Mouse (Mus musculus): ENCODE measurements around the gene Dock9. TPM values are rescaled to one million over a fixed set of nuclear protein-coding genes. Genes with fewer than 3 reads are reported as not detected.

Dock9 gene
- polyA plus RNA-seq, 1 experiment from 2014 or later: 13.6 TPM

GRCm38 (mm10) chr14:121504781-121505484, 292.7 kb downstream of the Dock9 start, which contains the start of gene Slc15a1:
Gene Slc15a1, minus strand, starts transcription at chr14:121505252.
- peak; percentile 59 for ATAC-seq

GRCm38 (mm10) chr14:121500577-121500976, 297.1 kb downstream of the Dock9 start:
- H3K9me3 ChIP-seq (ENCODE audit: control insufficient read depth, low read length): no peaks in the 10 kb centered on the region
- H3K4me2 ChIP-seq (ENCODE audit: low read depth, low read length): no peak overlapping the region
- 0 out of 2 replicates have a peak, but pooled peaks cover 3% of the 10 kb centered on the region for H3K4me1 ChIP-seq (ENCODE audit: control insufficient read depth, insufficient read depth, low read length)
- H3K9ac ChIP-seq (ENCODE audit: low read depth, low read length): no peak overlapping the region
- H3K27me3 ChIP-seq (replicated peaks; ENCODE audit: control insufficient read depth, insufficient read depth, low read length): no peaks in the 10 kb centered on the region
- no peak overlapping the region for H3K4me3 ChIP-seq (ENCODE audit: low read length)
- no peak for ATAC-seq
- no peaks in the 10 kb centered on the region for H3K36me3 ChIP-seq (ENCODE audit: control insufficient read depth, insufficient read depth, low read length)
- 59% methylated on average over 2 of the region's 2 CpGs for WGBS
- H3K27ac ChIP-seq (ENCODE audit: low read length): no peak overlapping the region

More at GRCm38 (mm10) chr14:121504781-121505484, 292.7 kb downstream of the Dock9 start, which contains the start of gene Slc15a1:
- WGBS: 16% methylated on average over 33 of the region's 33 CpGs
- Histone ChIP-seq H3K27me3 (replicated peaks; ENCODE audit: control insufficient read depth, insufficient read depth, low read length) (no peaks in the 10 kb centered on the region), H3K27ac (ENCODE audit: low read length) (no peak within 1 kb of the TSS), H3K36me3 (ENCODE audit: control insufficient read depth, insufficient read depth, low read length) (no peaks in the 10 kb centered on the region), H3K9ac (ENCODE audit: low read depth, low read length) (peak within 1 kb of the TSS; percentile 55), H3K9me3 (ENCODE audit: control insufficient read depth, low read length) (no peaks in the 10 kb centered on the region), H3K4me1 (ENCODE audit: control insufficient read depth, insufficient read depth, low read length) (peaks cover 7% of the 10 kb centered on the region; the same call in 1 of the 2 replicates), H3K4me2 (ENCODE audit: low read depth, low read length) (peak within 1 kb of the TSS; percentile 45), H3K4me3 (ENCODE audit: low read length) (peak within 1 kb of the TSS; percentile 39)

- Histone ChIP-seq H3K9me3 (ENCODE audit: control insufficient read depth, low read length) (no peaks in the 10 kb centered on the region), H3K36me3 (ENCODE audit: control insufficient read depth, insufficient read depth, low read length) (no peaks in the 10 kb centered on the region), H3K4me2 (ENCODE audit: low read depth, low read length) (no peak overlapping the region), H3K9ac (ENCODE audit: low read depth, low read length) (no peak overlapping the region), H3K27me3 (replicated peaks; ENCODE audit: control insufficient read depth, insufficient read depth, low read length) (no peaks in the 10 kb centered on the region), H3K27ac (ENCODE audit: low read length) (no peak overlapping the region), H3K4me1 (ENCODE audit: control insufficient read depth, insufficient read depth, low read length) (0 out of 2 replicates have a peak, but pooled peaks cover 2% of the 10 kb centered on the region), H3K4me3 (ENCODE audit: low read length) (no peak overlapping the region)
- WGBS: 50% methylated on average over 1 of the region's 1 CpGs
- no peak for ATAC-seq
These were observed 297.9 kb downstream of the Dock9 start for GRCm38 (mm10) chr14:121499769-121500168.

GRCm38 (mm10) chr14:121497800-121498199, 299.8 kb downstream of the Dock9 start:
- H3K9me3 ChIP-seq (ENCODE audit: control insufficient read depth, low read length): no peaks in the 10 kb centered on the region
- H3K27ac ChIP-seq (ENCODE audit: low read length): peak overlapping the region; percentile 38; the same call in 1 of the 2 replicates
- no peak overlapping the region for H3K4me2 ChIP-seq (ENCODE audit: low read depth, low read length)
- WGBS: 59% methylated on average over 1 of the region's 1 CpGs
- H3K36me3 ChIP-seq (ENCODE audit: control insufficient read depth, insufficient read depth, low read length): no peaks in the 10 kb centered on the region
- H3K9ac ChIP-seq (ENCODE audit: low read depth, low read length): no peak overlapping the region
- H3K4me3 ChIP-seq (ENCODE audit: low read length): no peak overlapping the region
- ATAC-seq: peak; percentile 62
- peaks cover 4% of the 10 kb centered on the region for H3K4me1 ChIP-seq (ENCODE audit: control insufficient read depth, insufficient read depth, low read length)
- no peaks in the 10 kb centered on the region for H3K27me3 ChIP-seq (replicated peaks; ENCODE audit: control insufficient read depth, insufficient read depth, low read length)

GRCm38 (mm10) chr14:121495741-121496140, 301.9 kb downstream of the Dock9 start:
- no peak overlapping the region for H3K9ac ChIP-seq (ENCODE audit: low read depth, low read length)
- ATAC-seq: no peak
- no peak overlapping the region for H3K4me2 ChIP-seq (ENCODE audit: low read depth, low read length)
- no peaks in the 10 kb centered on the region for H3K27me3 ChIP-seq (replicated peaks; ENCODE audit: control insufficient read depth, insufficient read depth, low read length)
- H3K4me3 ChIP-seq (ENCODE audit: low read length): no peak overlapping the region
- WGBS: 82% methylated on average over 4 of the region's 4 CpGs
- H3K4me1 ChIP-seq (ENCODE audit: control insufficient read depth, insufficient read depth, low read length): peaks cover 12% of the 10 kb centered on the region
- H3K9me3 ChIP-seq (ENCODE audit: control insufficient read depth, low read length): no peaks in the 10 kb centered on the region
- no peak overlapping the region for H3K27ac ChIP-seq (ENCODE audit: low read length)
- H3K36me3 ChIP-seq (ENCODE audit: control insufficient read depth, insufficient read depth, low read length): no peaks in the 10 kb centered on the region

- ATAC-seq: no peak
- Histone ChIP-seq H3K4me3 (ENCODE audit: low read length) (no peak overlapping the region), H3K9ac (ENCODE audit: low read depth, low read length) (no peak overlapping the region), H3K36me3 (ENCODE audit: control insufficient read depth, insufficient read depth, low read length) (no peaks in the 10 kb centered on the region), H3K4me1 (ENCODE audit: control insufficient read depth, insufficient read depth, low read length) (peaks cover 12% of the 10 kb centered on the region), H3K27ac (ENCODE audit: low read length) (no peak overlapping the region), H3K9me3 (ENCODE audit: control insufficient read depth, low read length) (no peaks in the 10 kb centered on the region), H3K27me3 (replicated peaks; ENCODE audit: control insufficient read depth, insufficient read depth, low read length) (no peaks in the 10 kb centered on the region), H3K4me2 (ENCODE audit: low read depth, low read length) (no peak overlapping the region)
- 77% methylated on average over 2 of the region's 2 CpGs for WGBS
These were observed 302.5 kb downstream of the Dock9 start for GRCm38 (mm10) chr14:121495120-121495519.

GRCm38 (mm10) chr14:121494238-121494637, 303.4 kb downstream of the Dock9 start:
- Histone ChIP-seq H3K4me2 (ENCODE audit: low read depth, low read length) (peak overlapping the region; percentile 30; the same call in 1 of the 2 replicates), H3K4me1 (ENCODE audit: control insufficient read depth, insufficient read depth, low read length) (peaks cover 12% of the 10 kb centered on the region), H3K9ac (ENCODE audit: low read depth, low read length) (no peak overlapping the region), H3K9me3 (ENCODE audit: control insufficient read depth, low read length) (no peaks in the 10 kb centered on the region), H3K27me3 (replicated peaks; ENCODE audit: control insufficient read depth, insufficient read depth, low read length) (no peaks in the 10 kb centered on the region), H3K27ac (ENCODE audit: low read length) (peak overlapping the region; percentile 88), H3K4me3 (ENCODE audit: low read length) (no peak overlapping the region), H3K36me3 (ENCODE audit: control insufficient read depth, insufficient read depth, low read length) (no peaks in the 10 kb centered on the region)
- peak; percentile 62 for ATAC-seq
- 38% methylated on average over 2 of the region's 2 CpGs for WGBS

GRCm38 (mm10) chr14:121493712-121494111, 303.9 kb downstream of the Dock9 start:
- 50% methylated on average over 3 of the region's 3 CpGs for WGBS
- no peak overlapping the region for H3K9ac ChIP-seq (ENCODE audit: low read depth, low read length)
- H3K27me3 ChIP-seq (replicated peaks; ENCODE audit: control insufficient read depth, insufficient read depth, low read length): no peaks in the 10 kb centered on the region
- H3K4me1 ChIP-seq (ENCODE audit: control insufficient read depth, insufficient read depth, low read length): peaks cover 12% of the 10 kb centered on the region
- ATAC-seq: peak; percentile 91
- H3K4me2 ChIP-seq (ENCODE audit: low read depth, low read length): no peak overlapping the region
- no peaks in the 10 kb centered on the region for H3K9me3 ChIP-seq (ENCODE audit: control insufficient read depth, low read length)
- peak overlapping the region; percentile 67 for H3K27ac ChIP-seq (ENCODE audit: low read length)
- no peaks in the 10 kb centered on the region for H3K36me3 ChIP-seq (ENCODE audit: control insufficient read depth, insufficient read depth, low read length)
- H3K4me3 ChIP-seq (ENCODE audit: low read length): no peak overlapping the region

- no peak for ATAC-seq
- Histone ChIP-seq H3K9ac (ENCODE audit: low read depth, low read length) (0 out of 2 replicates have a peak overlapping the region, but pooled peaks have one; percentile 21), H3K4me1 (ENCODE audit: control insufficient read depth, insufficient read depth, low read length) (peaks cover 12% of the 10 kb centered on the region), H3K9me3 (ENCODE audit: control insufficient read depth, low read length) (no peaks in the 10 kb centered on the region), H3K27me3 (replicated peaks; ENCODE audit: control insufficient read depth, insufficient read depth, low read length) (no peaks in the 10 kb centered on the region), H3K4me3 (ENCODE audit: low read length) (no peak overlapping the region), H3K27ac (ENCODE audit: low read length) (no peak overlapping the region), H3K4me2 (ENCODE audit: low read depth, low read length) (no peak overlapping the region), H3K36me3 (ENCODE audit: control insufficient read depth, insufficient read depth, low read length) (no peaks in the 10 kb centered on the region)
- 31% methylated on average over 8 of the region's 8 CpGs for WGBS
These were observed 305.3 kb downstream of the Dock9 start for GRCm38 (mm10) chr14:121492328-121492727.
